Mouse (Mus musculus) embryonic facial prominence, embryonic 14.5 days (tissue): Measurements from ENCODE around the gene Tmem141. TPM values are rescaled to one million over a fixed set of nuclear protein-coding genes. Genes with fewer than 3 reads are reported as not detected.

Source experiments
- ATAC-seq: fragments of 200-750 bp; cut with Nextera tagmentation; 2 replicates; pipeline ENCODE4 v1.8.0; 2017; ENCODE audit warnings: low read depth, moderate number of reproducible peaks, moderate TSS enrichment
- DNase-seq: peaks from one replicate; pipeline ENCODE4 v3.0.0-alpha.2; 2015; ENCODE audit warnings: low spot score
- H3K27ac ChIP-seq: fragments of 300-500 bp; sonication (generic); replicated peaks from 2 replicates; pipeline ENCODE4 v1.5.1; 2014; ENCODE audit warnings: low read depth, mild to moderate bottlenecking, low read length, moderate library complexity
- H3K27me3 ChIP-seq: fragments of 300-500 bp; sonication (generic); replicated peaks from 2 replicates; pipeline ENCODE4 v1.6.1; 2014; ENCODE audit warnings: low read length; ENCODE audit not compliant: control insufficient read depth, insufficient read depth
- H3K36me3 ChIP-seq: fragments of 300-500 bp; sonication (generic); 2 replicates; pipeline ENCODE4 v1.6.1; 2014; ENCODE audit warnings: low read length, mixed read lengths; ENCODE audit not compliant: control insufficient read depth, insufficient read depth
- H3K4me1 ChIP-seq: fragments of 300-500 bp; sonication (generic); 2 replicates; pipeline ENCODE4 v1.6.1; 2014; ENCODE audit warnings: antibody characterized with exemption, low read length; ENCODE audit not compliant: control insufficient read depth, insufficient read depth
- H3K4me2 ChIP-seq: fragments of 300-500 bp; sonication (generic); 2 replicates; pipeline ENCODE4 v1.6.1; 2014; ENCODE audit warnings: low read depth, mild to moderate bottlenecking, low read length, moderate library complexity, mixed read lengths
- H3K4me3 ChIP-seq: fragments of 300-500 bp; sonication (generic); 2 replicates; pipeline ENCODE4 v1.5.1; 2014; ENCODE audit warnings: low read depth, mild to moderate bottlenecking, low read length
- H3K9ac ChIP-seq: fragments of 300-500 bp; sonication (generic); 2 replicates; pipeline ENCODE4 v1.6.1; 2014; ENCODE audit warnings: low read depth, mild to moderate bottlenecking, low read length, moderate library complexity, mixed read lengths
- H3K9me3 ChIP-seq: fragments of 300-500 bp; sonication (generic); 2 replicates; pipeline ENCODE4 v1.6.1; 2016; ENCODE audit warnings: low read length; ENCODE audit not compliant: control insufficient read depth
- WGBS: fragments of 180-500 bp; shearing (Covaris S2); extraction: QIAGEN DNeasy Blood & Tissue Kit; methylation state at CpG from one replicate; pipeline ENCODE4 v1.1.7; 2014; 5-methylcytosine and 5-hydroxymethylcytosine counted together
- polyA plus RNA-seq: library from polyadenylated mRNA; unstranded; fragments of >200 nt; fragmentation: Nextera tagmentation; extraction: Ambion mirVana; gene quantifications from 2 replicates; pipeline ENCODE4 v1.2.1, GENCODE M21; 2014

Tmem141 gene
- polyA plus RNA-seq, 1 experiment from 2014 or later = 22.9 TPM

DNA sequence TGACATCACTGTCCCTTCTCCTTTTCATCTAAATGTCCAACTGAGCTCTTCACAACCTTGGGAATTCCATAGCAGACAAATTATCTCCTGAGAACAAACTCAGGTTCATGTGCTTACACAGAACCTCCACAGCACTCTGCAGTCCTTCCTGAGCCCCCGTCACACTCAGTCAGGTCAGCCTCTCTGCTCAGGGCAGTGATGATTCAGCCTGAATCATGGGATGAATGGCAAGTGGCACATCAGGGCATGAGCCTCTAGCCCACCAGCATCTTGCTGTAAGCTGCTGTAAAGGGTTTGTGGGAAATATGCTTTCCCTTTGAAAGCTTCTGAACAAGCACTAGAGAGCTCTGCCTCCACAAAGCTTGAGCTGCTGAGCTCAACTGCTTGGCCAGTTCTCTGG, 23.1 kb downstream of the Tmem141 start:
- Histone ChIP-seq H3K27ac (no peak overlapping the region), H3K4me2 (no peak overlapping the region), H3K4me3 (no peak overlapping the region), H3K36me3 (peaks cover 94% of the 10 kb centered on the region), H3K9me3 (no peaks in the 10 kb centered on the region), H3K4me1 (no peaks in the 10 kb centered on the region), H3K27me3 (no peaks in the 10 kb centered on the region), H3K9ac (no peak overlapping the region)
- WGBS = 94% methylated on average over 1 of the region's 1 CpGs
- ATAC-seq (no peak), DNase-seq (no peak)

DNA sequence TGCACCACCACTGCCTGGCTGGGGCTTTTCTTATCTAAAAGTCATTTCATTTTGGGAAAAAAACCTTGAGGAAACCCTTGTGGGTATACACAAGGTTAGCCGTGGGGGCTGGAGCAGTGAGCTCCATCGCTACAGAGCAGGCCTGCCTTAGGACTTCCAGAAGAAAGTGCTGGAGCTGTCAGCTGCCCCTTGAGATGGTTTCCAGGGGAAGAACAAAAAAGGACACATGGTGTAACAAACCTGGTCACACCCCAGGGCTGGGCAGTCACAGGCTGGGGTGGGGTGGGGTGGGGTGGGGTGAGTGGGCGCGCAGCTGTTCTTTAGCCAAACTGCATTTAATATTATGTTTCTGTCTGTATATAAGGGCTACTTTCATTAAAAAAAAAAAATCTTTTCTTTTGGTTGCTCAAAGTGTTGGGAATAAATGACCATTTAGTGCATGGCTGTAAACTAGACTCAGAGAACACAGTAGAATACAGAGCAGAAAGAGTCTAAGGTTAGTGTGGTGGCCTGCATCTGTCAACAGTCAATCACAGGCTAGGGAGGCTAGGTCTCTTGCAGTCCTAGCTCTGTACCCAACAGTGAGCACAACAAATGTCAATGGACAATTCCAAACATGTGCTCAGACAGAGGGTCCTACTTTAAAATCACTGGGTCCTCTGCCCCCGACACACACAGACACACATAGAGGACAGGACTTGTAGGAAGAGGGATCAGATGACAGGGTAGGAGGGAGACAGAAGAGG, 24.9 kb downstream of the Tmem141 start:
- peak; percentile 34; the same call in 1 of the 2 replicates for ATAC-seq
- DNase-seq = no peak
- no peak overlapping the region for H3K27ac ChIP-seq
- no peaks in the 10 kb centered on the region for H3K27me3 ChIP-seq
- no peaks in the 10 kb centered on the region for H3K9me3 ChIP-seq
- 87% methylated on average over 5 of the region's 5 CpGs for WGBS
- no peak overlapping the region for H3K4me2 ChIP-seq
- H3K9ac ChIP-seq = no peak overlapping the region
- H3K4me1 ChIP-seq = no peaks in the 10 kb centered on the region
- peaks cover 96% of the 10 kb centered on the region for H3K36me3 ChIP-seq
- H3K4me3 ChIP-seq = no peak overlapping the region

DNA sequence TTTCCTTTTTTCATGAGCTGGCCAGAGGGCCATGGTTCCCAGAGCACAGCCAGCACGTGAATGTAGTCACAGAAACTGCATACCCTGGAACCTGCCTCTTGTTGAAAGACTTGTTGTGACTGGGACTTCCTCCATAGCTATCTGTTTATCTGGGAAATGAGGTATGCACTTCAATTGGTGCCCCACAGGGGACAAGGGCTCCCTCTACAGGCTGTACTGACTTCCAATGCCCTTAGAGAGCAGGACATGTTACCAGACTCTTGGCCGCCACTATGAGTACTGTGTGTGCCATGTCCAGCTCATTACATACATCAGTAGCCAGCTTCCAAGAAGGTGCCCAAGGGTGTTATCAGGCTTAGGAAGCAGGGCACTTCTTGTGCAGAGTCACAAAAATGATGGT, 29.9 kb downstream of the Tmem141 start:
- no peaks in the 10 kb centered on the region for H3K27me3 ChIP-seq
- no peak for ATAC-seq
- DNase-seq = no peak
- 80% methylated on average over 2 of the region's 2 CpGs for WGBS
- H3K9ac ChIP-seq = no peak overlapping the region
- H3K4me3 ChIP-seq = no peak overlapping the region
- H3K4me2 ChIP-seq = no peak overlapping the region
- H3K9me3 ChIP-seq = no peaks in the 10 kb centered on the region
- H3K27ac ChIP-seq = no peak overlapping the region
- H3K4me1 ChIP-seq = no peaks in the 10 kb centered on the region
- H3K36me3 ChIP-seq = peaks cover 93% of the 10 kb centered on the region

GRCm38 (mm10) chr2:25588227-25588907, 33.4 kb downstream of the Tmem141 start:
- peaks cover 94% of the 10 kb centered on the region for H3K36me3 ChIP-seq
- 93% methylated on average over 7 of the region's 8 CpGs for WGBS

DNA sequence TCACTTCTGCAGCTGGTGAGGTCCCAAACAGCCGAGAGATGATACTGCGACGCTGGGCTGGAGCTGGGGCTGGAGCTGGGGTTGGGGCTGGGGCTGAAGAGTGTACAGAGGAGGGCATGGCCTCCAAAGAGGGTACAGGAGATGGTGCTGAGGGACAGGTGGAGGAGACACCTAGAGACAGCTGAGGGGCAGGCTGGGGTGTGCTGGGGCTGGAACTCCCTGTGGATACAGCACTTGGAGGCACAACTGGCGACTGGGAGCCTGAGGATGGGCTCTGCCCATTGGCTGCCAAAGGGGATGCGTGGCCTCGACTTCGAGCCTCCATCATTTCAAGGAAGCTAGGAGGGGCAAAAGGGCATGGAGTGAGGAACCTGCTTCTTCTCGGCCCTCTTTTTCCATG, 34.5 kb downstream of the Tmem141 start:
- no peak overlapping the region for H3K9ac ChIP-seq
- H3K4me2 ChIP-seq = no peak overlapping the region
- peaks cover 4% of the 10 kb centered on the region; the same call in 1 of the 2 replicates for H3K4me1 ChIP-seq
- peaks cover 91% of the 10 kb centered on the region for H3K36me3 ChIP-seq
- H3K27me3 ChIP-seq = no peaks in the 10 kb centered on the region
- ATAC-seq = no peak
- 90% methylated on average over 8 of the region's 8 CpGs for WGBS
- no peak overlapping the region for H3K27ac ChIP-seq
- DNase-seq = no peak
- no peak overlapping the region for H3K4me3 ChIP-seq
- H3K9me3 ChIP-seq = no peaks in the 10 kb centered on the region

More at GRCm38 (mm10) chr2:25588227-25588907, 33.4 kb downstream of the Tmem141 start:
- no peak overlapping the region for H3K27ac ChIP-seq
- H3K27me3 ChIP-seq = no peaks in the 10 kb centered on the region
- no peaks in the 10 kb centered on the region for H3K9me3 ChIP-seq
- H3K4me3 ChIP-seq = no peak overlapping the region
- H3K9ac ChIP-seq = no peak overlapping the region
- H3K4me1 ChIP-seq = no peaks in the 10 kb centered on the region
- DNase-seq (no peak), ATAC-seq (no peak)
- no peak overlapping the region for H3K4me2 ChIP-seq

GRCm38 (mm10) chr2:25585601-25586000, 36.2 kb downstream of the Tmem141 start:
- Histone ChIP-seq H3K27ac (no peak overlapping the region), H3K4me1 (peaks cover 4% of the 10 kb centered on the region; the same call in 1 of the 2 replicates), H3K4me3 (no peak overlapping the region), H3K27me3 (peaks cover 5% of the 10 kb centered on the region), H3K9ac (no peak overlapping the region), H3K9me3 (no peaks in the 10 kb centered on the region), H3K4me2 (no peak overlapping the region), H3K36me3 (peaks cover 75% of the 10 kb centered on the region)
- DNase-seq (no peak), ATAC-seq (no peak)
- 83% methylated on average over 3 of the region's 3 CpGs for WGBS

GRCm38 (mm10) chr2:25584856-25585255, 36.9 kb downstream of the Tmem141 start:
- DNase-seq = no peak
- WGBS = 90% methylated on average over 4 of the region's 4 CpGs
- Histone ChIP-seq H3K4me1 (peaks cover 4% of the 10 kb centered on the region; the same call in 1 of the 2 replicates), H3K9me3 (no peaks in the 10 kb centered on the region), H3K4me3 (no peak overlapping the region), H3K4me2 (no peak overlapping the region), H3K9ac (no peak overlapping the region), H3K27me3 (peaks cover 12% of the 10 kb centered on the region), H3K36me3 (peaks cover 68% of the 10 kb centered on the region), H3K27ac (no peak overlapping the region)
- ATAC-seq = no peak

DNA sequence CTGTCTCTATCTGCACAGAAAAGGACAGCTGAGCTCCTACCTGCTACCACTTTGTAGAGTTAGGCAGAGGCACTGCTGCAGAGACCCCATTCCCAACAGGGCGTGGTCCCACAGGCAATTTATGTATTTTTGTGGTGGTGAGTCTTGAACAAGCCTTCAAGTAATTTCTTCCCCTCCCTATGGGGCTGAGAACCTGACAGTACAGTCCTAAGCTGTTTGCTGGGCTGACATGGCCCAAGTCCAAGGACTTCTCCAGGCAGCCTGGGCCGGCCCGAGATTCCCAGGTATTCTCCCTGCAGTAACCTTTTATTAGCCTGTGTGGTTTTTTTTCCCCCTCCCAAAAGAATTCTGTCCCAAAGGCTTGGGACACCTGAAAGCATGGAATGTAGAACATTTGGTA, 37.7 kb downstream of the Tmem141 start:
- ATAC-seq (no peak), DNase-seq (no peak)
- no peak overlapping the region for H3K4me3 ChIP-seq
- H3K9ac ChIP-seq = no peak overlapping the region
- H3K4me2 ChIP-seq = no peak overlapping the region
- peaks cover 19% of the 10 kb centered on the region for H3K27me3 ChIP-seq
- peaks cover 61% of the 10 kb centered on the region for H3K36me3 ChIP-seq
- H3K27ac ChIP-seq = no peak overlapping the region
- WGBS = 94% methylated on average over 3 of the region's 3 CpGs
- peaks cover 7% of the 10 kb centered on the region; the same call in 1 of the 2 replicates for H3K4me1 ChIP-seq
- no peaks in the 10 kb centered on the region for H3K9me3 ChIP-seq
